In the genomic region with DNA sequence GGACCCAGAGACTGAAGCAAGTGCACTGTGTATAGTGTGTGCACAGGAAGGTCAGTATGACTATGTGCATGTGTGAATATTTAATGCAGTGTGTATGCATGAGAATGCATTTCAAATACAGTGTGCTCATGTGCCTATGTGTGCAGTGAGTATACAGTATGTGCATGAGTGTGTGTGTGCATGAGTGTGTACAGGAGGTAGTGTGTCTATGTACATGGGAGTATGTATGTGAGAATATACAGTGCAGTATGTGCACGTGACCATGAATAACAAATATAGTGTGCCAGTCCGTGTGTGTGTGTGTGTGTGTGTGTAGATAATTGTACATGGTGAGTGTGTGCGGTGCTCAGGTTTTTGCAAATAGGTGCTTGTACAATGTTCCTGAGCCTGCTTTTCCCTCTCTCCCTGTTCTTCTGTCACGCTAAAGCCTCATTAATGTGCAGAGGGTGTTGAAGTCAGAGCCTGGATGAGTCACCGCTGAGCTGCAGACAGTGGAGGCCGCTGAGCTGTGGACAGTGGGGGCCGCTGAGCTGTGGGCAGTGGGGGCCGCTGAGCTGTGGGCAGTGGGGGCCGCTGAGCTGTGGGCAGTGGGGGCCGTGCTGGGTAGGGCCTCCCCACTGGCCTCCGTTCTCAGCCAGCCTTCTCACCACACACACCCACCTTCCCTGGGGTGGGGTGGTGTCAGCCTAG, we compare ENCODE assay signal across 9 mouse cellular contexts. TPM values are rescaled to one million over a fixed set of nuclear protein-coding genes. Genes with fewer than 3 reads are reported as not detected.
DNase-seq lines count a peak whose midpoint lies in the region; ATAC-seq lines count a peak whose summit lies in the region.
"Had no signal": no experiment of that assay in that cellular context is flagged by ENCODE, and none has a peak within 500 bp of the region (broad histone marks: within the 10 kb centered on the region; RNA-seq: fewer than 3 reads in every experiment).

No protein-coding gene starts in this region.

- no peak overlapping the region for H3K4me2 ChIP-seq in hindbrain, embryonic 14.5 days (replicated peaks)

- no peak overlapping the region for H3K4me3 ChIP-seq in hindbrain, embryonic 14.5 days (replicated peaks; ENCODE audit: low read length)

- 58% methylated on average over 11 of the region's 11 CpGs for WGBS in hindbrain, embryonic 14.5 days

- no peak for DNase-seq in frontal cortex, postnatal 25 days (ENCODE audit: low spot score in 2 of 2)
- peak; percentile 37 for DNase-seq in right cerebral cortex, adult 18-20 months
- DNase-seq in right cerebral cortex, postnatal 10 days (ENCODE audit: low spot score in 2 of 2) = no peak
- no peak for DNase-seq in hindbrain, embryonic 14.5 days (ENCODE audit: low spot score)
- DNase-seq in right cerebral cortex, postnatal 36 days (ENCODE audit: low spot score in 2 of 2) = peak; percentile 1 to 16
- DNase-seq in B cell, adult 2 months = no peak
- no peak for DNase-seq in layer of hippocampus, adult 18-20 months (ENCODE audit: low spot score in 2 of 2)
- DNase-seq: lung, postnatal 4 days had no signal

- H3K9ac ChIP-seq in hindbrain, embryonic 14.5 days = no peak overlapping the region; the same call in 1 of the 2 replicates

- H3K36me3 ChIP-seq in hindbrain, embryonic 14.5 days (replicated peaks; ENCODE audit: control insufficient read depth, insufficient read depth) = no peaks in the 10 kb centered on the region

- no peaks in the 10 kb centered on the region for H3K9me3 ChIP-seq in hindbrain, embryonic 14.5 days (ENCODE audit: control insufficient read depth, low read length)

- no peaks in the 10 kb centered on the region for H3K4me1 ChIP-seq in hindbrain, embryonic 14.5 days (replicated peaks; ENCODE audit: control insufficient read depth, insufficient read depth, low read length)

- no peaks in the 10 kb centered on the region for H3K27me3 ChIP-seq in hindbrain, embryonic 14.5 days (ENCODE audit: control insufficient read depth, insufficient read depth, low read length)

- peak; percentile 88 for ATAC-seq in frontal cortex, adult (ENCODE audit: low TSS enrichment)
- peak; percentile 43; the same call in 1 of the 2 replicates for ATAC-seq in hindbrain, embryonic 14.5 days (ENCODE audit: low FRiP score)

- H3K27ac ChIP-seq in hindbrain, embryonic 14.5 days = no peak overlapping the region

RNA-seq across cellular contexts. Expression of a gene that starts 50.8 kb away (rescaled TPM):
- 8.1 and 9.2 TPM in 2 replicates for polyA plus RNA-seq in hindbrain, embryonic 14.5 days (2014; fragmentation: Nextera tagmentation; extraction: Ambion mirVana)
- 10 to 100 TPM; 68.8 to 71.3 TPM for total RNA-seq in layer of hippocampus, adult 18-20 months (2021)

Comparison
In these comparisons a context has a peak if more than half of its experiments do, and no peak if none do; other contexts are left out.
1. DNase-seq: peak in right cerebral cortex, adult 18-20 months (single experiment) and right cerebral cortex, postnatal 36 days (2 of 2); none in frontal cortex, postnatal 25 days (0 of 2), right cerebral cortex, postnatal 10 days (0 of 2), hindbrain, embryonic 14.5 days (single experiment), B cell, adult 2 months (0 of 2) and layer of hippocampus, adult 18-20 months (0 of 2).